Mouse (Mus musculus) midbrain, embryonic 13.5 days (tissue): ENCODE results near the gene Arid2. TPM values are rescaled to one million over a fixed set of nuclear protein-coding genes. Genes with fewer than 3 reads are reported as not detected.
A peak's percentile ranks its signal among the peaks of the same experiment; 100 is the strongest.

ENCODE experiments used
- ATAC-seq: fragments of 200-750 bp; cut with Nextera tagmentation; 2 replicates; pipeline ENCODE4 v1.8.0; 2017; ENCODE audit warnings: mild to moderate bottlenecking, moderate TSS enrichment, moderate library complexity
- H3K27ac ChIP-seq: fragments of 300-500 bp; sonication (generic); 2 replicates; pipeline ENCODE4 v1.5.1; 2015; ENCODE audit warnings: inconsistent platforms, mild to moderate bottlenecking, moderate library complexity
- H3K27me3 ChIP-seq: fragments of 300-500 bp; sonication (generic); 2 replicates; pipeline ENCODE4 v1.6.1; 2015; ENCODE audit warnings: mild to moderate bottlenecking, inconsistent platforms
- H3K36me3 ChIP-seq: fragments of 300-500 bp; sonication (generic); 2 replicates; pipeline ENCODE4 v1.6.1; 2015; ENCODE audit warnings: mild to moderate bottlenecking, inconsistent platforms
- H3K4me1 ChIP-seq: fragments of 300-500 bp; sonication (generic); replicated peaks from 2 replicates; pipeline ENCODE4 v1.6.1; 2015; ENCODE audit warnings: inconsistent platforms
- H3K4me2 ChIP-seq: fragments of 300-500 bp; sonication (generic); replicated peaks from 2 replicates; pipeline ENCODE4 v1.6.1; 2015; ENCODE audit warnings: moderate library complexity, mild to moderate bottlenecking, inconsistent platforms
- H3K4me3 ChIP-seq: fragments of 300-500 bp; sonication (generic); replicated peaks from 2 replicates; pipeline ENCODE4 v1.5.1; 2015; ENCODE audit warnings: mild to moderate bottlenecking, inconsistent platforms
- H3K9ac ChIP-seq: fragments of 300-500 bp; sonication (generic); replicated peaks from 2 replicates; pipeline ENCODE4 v1.6.1; 2015; ENCODE audit warnings: mild to moderate bottlenecking, inconsistent platforms
- H3K9me3 ChIP-seq: fragments of 300-500 bp; sonication (generic); 2 replicates; pipeline ENCODE4 v1.6.1; 2016; ENCODE audit warnings: mild to moderate bottlenecking, inconsistent platforms
- WGBS: fragments of 180-500 bp; shearing (Covaris S2); methylation state at CpG from one replicate; pipeline ENCODE4 v1.1.7; 2015; 5-methylcytosine and 5-hydroxymethylcytosine counted together
- polyA plus RNA-seq: library from polyadenylated mRNA; unstranded; fragments of >200 nt; fragmentation: Nextera tagmentation; extraction: Ambion mirVana; gene quantifications from 2 replicates; pipeline ENCODE4 v1.2.1, GENCODE M21; 2015

The Arid2 gene
- polyA plus RNA-seq, 1 experiment from 2014 or later, result 29.3 TPM

- Histone ChIP-seq H3K4me1 (peaks cover 32% of the 10 kb centered on the region), H3K4me3 (peak overlapping the region; percentile 94), H3K4me2 (peak overlapping the region; percentile 92), H3K9ac (peak overlapping the region; percentile 99), H3K36me3 (no peaks in the 10 kb centered on the region), H3K27ac (peak overlapping the region; percentile 100), H3K27me3 (no peaks in the 10 kb centered on the region), H3K9me3 (no peaks in the 10 kb centered on the region)
- ATAC-seq, result peak; percentile 50
- WGBS, result 0% methylated on average over 32 of the region's 63 CpGs
Measured at GRCm38 (mm10) chr15:96286935-96287292, 404 bp upstream of the Arid2 start.

GRCm38 (mm10) chr15:96287976-96288835 is 888 bp downstream of the Arid2 start:
- no peak for ATAC-seq
- H3K4me1 ChIP-seq, result peaks cover 25% of the 10 kb centered on the region
- under 1% methylated on average over 63 of the region's 97 CpGs for WGBS

GRCm38 (mm10) chr15:96288836-96289390 is 1.6 kb downstream of the Arid2 start:
- Histone ChIP-seq H3K4me1 (peaks cover 20% of the 10 kb centered on the region), H3K36me3 (no peaks in the 10 kb centered on the region), H3K9ac (peak overlapping the region; percentile 99), H3K27me3 (no peaks in the 10 kb centered on the region), H3K9me3 (no peaks in the 10 kb centered on the region), H3K4me3 (peak overlapping the region; percentile 94), H3K27ac (peak overlapping the region; percentile 100), H3K4me2 (peak overlapping the region; percentile 92)
- no peak for ATAC-seq
- 4% methylated on average over 9 of the region's 9 CpGs for WGBS

More at GRCm38 (mm10) chr15:96287976-96288835, 888 bp downstream of the Arid2 start:
- H3K9me3 ChIP-seq, result no peaks in the 10 kb centered on the region
- peak overlapping the region; percentile 99 for H3K9ac ChIP-seq
- H3K27ac ChIP-seq, result peak overlapping the region; percentile 100
- H3K36me3 ChIP-seq, result no peaks in the 10 kb centered on the region
- peak overlapping the region; percentile 92 for H3K4me2 ChIP-seq
- H3K4me3 ChIP-seq, result peak overlapping the region; percentile 94
- no peaks in the 10 kb centered on the region for H3K27me3 ChIP-seq

- no peak for ATAC-seq
- Histone ChIP-seq H3K27me3 (no peaks in the 10 kb centered on the region), H3K4me2 (peak overlapping the region; percentile 49), H3K4me1 (peaks cover 20% of the 10 kb centered on the region), H3K36me3 (no peaks in the 10 kb centered on the region), H3K27ac (no peak overlapping the region), H3K9ac (no peak overlapping the region), H3K4me3 (peak overlapping the region; percentile 26), H3K9me3 (no peaks in the 10 kb centered on the region)
- WGBS, result 87% methylated on average over 1 of the region's 1 CpGs
Measured at GRCm38 (mm10) chr15:96290001-96290400, 2.7 kb downstream of the Arid2 start.

- Histone ChIP-seq H3K4me1 (peaks cover 38% of the 10 kb centered on the region), H3K36me3 (no peaks in the 10 kb centered on the region), H3K9ac (no peak overlapping the region), H3K4me3 (no peak overlapping the region), H3K9me3 (no peaks in the 10 kb centered on the region), H3K4me2 (no peak overlapping the region), H3K27me3 (no peaks in the 10 kb centered on the region), H3K27ac (no peak overlapping the region)
- 77% methylated on average over 3 of the region's 3 CpGs for WGBS
- ATAC-seq, result no peak
Measured at GRCm38 (mm10) chr15:96293444-96293843, 6.1 kb downstream of the Arid2 start.

GRCm38 (mm10) chr15:96297078-96297590 is 9.8 kb downstream of the Arid2 start:
- Histone ChIP-seq H3K9me3 (no peaks in the 10 kb centered on the region), H3K4me1 (peaks cover 23% of the 10 kb centered on the region), H3K4me3 (no peak overlapping the region), H3K9ac (no peak overlapping the region), H3K27ac (no peak overlapping the region), H3K36me3 (peaks cover 4% of the 10 kb centered on the region; the same call in 1 of the 2 replicates), H3K4me2 (no peak overlapping the region), H3K27me3 (no peaks in the 10 kb centered on the region)
- no peak for ATAC-seq
- 81% methylated on average over 9 of the region's 9 CpGs for WGBS

GRCm38 (mm10) chr15:96297623-96298188 is 10.4 kb downstream of the Arid2 start:
- Histone ChIP-seq H3K36me3 (peaks cover 8% of the 10 kb centered on the region), H3K4me3 (no peak overlapping the region), H3K4me1 (peaks cover 18% of the 10 kb centered on the region), H3K4me2 (no peak overlapping the region), H3K9ac (no peak overlapping the region), H3K27ac (no peak overlapping the region; the same call in 1 of the 2 replicates), H3K9me3 (no peaks in the 10 kb centered on the region), H3K27me3 (no peaks in the 10 kb centered on the region)
- ATAC-seq, result no peak
- 95% methylated on average over 9 of the region's 9 CpGs for WGBS

- H3K27ac ChIP-seq, result no peak overlapping the region
- ATAC-seq, result no peak
- H3K27me3 ChIP-seq, result no peaks in the 10 kb centered on the region
- H3K4me2 ChIP-seq, result no peak overlapping the region
- 73% methylated on average over 6 of the region's 6 CpGs for WGBS
- H3K4me1 ChIP-seq, result peaks cover 19% of the 10 kb centered on the region; the same call in 1 of the 2 replicates
- peaks cover 24% of the 10 kb centered on the region for H3K36me3 ChIP-seq
- H3K9me3 ChIP-seq, result 0 out of 2 replicates have a peak, but pooled peaks cover 3% of the 10 kb centered on the region
- H3K9ac ChIP-seq, result no peak overlapping the region
- H3K4me3 ChIP-seq, result no peak overlapping the region
Measured at GRCm38 (mm10) chr15:96309310-96309709, 22.0 kb downstream of the Arid2 start.

GRCm38 (mm10) chr15:96312902-96313301 is 25.6 kb downstream of the Arid2 start:
- no peak overlapping the region for H3K4me3 ChIP-seq
- WGBS, result 94% methylated on average over 1 of the region's 1 CpGs
- H3K36me3 ChIP-seq, result peaks cover 14% of the 10 kb centered on the region
- H3K27ac ChIP-seq, result no peak overlapping the region
- no peaks in the 10 kb centered on the region for H3K27me3 ChIP-seq
- H3K4me2 ChIP-seq, result no peak overlapping the region
- peaks cover 18% of the 10 kb centered on the region; the same call in 1 of the 2 replicates for H3K4me1 ChIP-seq
- ATAC-seq, result no peak
- H3K9me3 ChIP-seq, result 0 out of 2 replicates have a peak, but pooled peaks cover 3% of the 10 kb centered on the region
- no peak overlapping the region for H3K9ac ChIP-seq

GRCm38 (mm10) chr15:96315664-96316063 is 28.3 kb downstream of the Arid2 start:
- WGBS, result 55% methylated on average over 1 of the region's 1 CpGs
- Histone ChIP-seq H3K9ac (no peak overlapping the region), H3K4me3 (no peak overlapping the region), H3K27me3 (no peaks in the 10 kb centered on the region), H3K4me1 (peaks cover 10% of the 10 kb centered on the region; the same call in 1 of the 2 replicates), H3K9me3 (0 out of 2 replicates have a peak, but pooled peaks cover 3% of the 10 kb centered on the region), H3K36me3 (peaks cover 14% of the 10 kb centered on the region), H3K27ac (no peak overlapping the region), H3K4me2 (no peak overlapping the region)
- no peak for ATAC-seq

- no peak for ATAC-seq
- no peak overlapping the region for H3K27ac ChIP-seq
Measured at GRCm38 (mm10) chr15:96319335-96319734, 32.0 kb downstream of the Arid2 start.

More at GRCm38 (mm10) chr15:96319335-96319734, 32.0 kb downstream of the Arid2 start:
- Histone ChIP-seq H3K9ac (no peak overlapping the region), H3K4me1 (peaks cover 9% of the 10 kb centered on the region; the same call in 1 of the 2 replicates), H3K4me3 (no peak overlapping the region), H3K27me3 (no peaks in the 10 kb centered on the region), H3K9me3 (no peaks in the 10 kb centered on the region), H3K4me2 (no peak overlapping the region), H3K36me3 (peaks cover 2% of the 10 kb centered on the region; the same call in 1 of the 2 replicates)
- WGBS, result 88% methylated on average over 8 of the region's 8 CpGs
